Mouse (Mus musculus): ENCODE results near the gene Smg9. TPM values are rescaled to one million over a fixed set of nuclear protein-coding genes. Genes with fewer than 3 reads are reported as not detected.
A peak's percentile ranks its signal among the peaks of the same experiment; 100 is the strongest.

Gene Smg9
- polyA plus RNA-seq, 1 experiment from 2014 or later: 30.2 TPM

- Histone ChIP-seq H3K9me3 (ENCODE audit: control insufficient read depth, low read length) (no peaks in the 10 kb centered on the region), H3K27ac (ENCODE audit: low read depth, low read length) (peak overlapping the region; percentile 99), H3K4me3 (ENCODE audit: low read depth, low read length) (peak overlapping the region; percentile 82), H3K27me3 (replicated peaks; ENCODE audit: control insufficient read depth, insufficient read depth, low read length) (no peaks in the 10 kb centered on the region; the same call in 1 of the 2 replicates), H3K36me3 (ENCODE audit: control insufficient read depth, insufficient read depth, low read length) (peaks cover 3% of the 10 kb centered on the region; the same call in 1 of the 2 replicates), H3K4me2 (peak overlapping the region; percentile 95), H3K9ac (ENCODE audit: low read depth, low read length) (peak overlapping the region; percentile 98), H3K4me1 (replicated peaks; ENCODE audit: control insufficient read depth, insufficient read depth, low read length) (peaks cover 28% of the 10 kb centered on the region)
- 45% methylated on average over 11 of the region's 11 CpGs for WGBS
- no peak for ATAC-seq (replicated peaks; ENCODE audit: low FRiP score)
- no peak for DNase-seq (ENCODE audit: low spot score)
Measured at GRCm38 (mm10) chr7:24372300-24372699, 27.1 kb upstream of the Smg9 start.

- H3K4me1 ChIP-seq (replicated peaks; ENCODE audit: control insufficient read depth, insufficient read depth, low read length): peaks cover 32% of the 10 kb centered on the region
- no peak for ATAC-seq (replicated peaks; ENCODE audit: low FRiP score)
- peaks cover 6% of the 10 kb centered on the region; the same call in 1 of the 2 replicates for H3K36me3 ChIP-seq (ENCODE audit: control insufficient read depth, insufficient read depth, low read length)
- no peaks in the 10 kb centered on the region for H3K9me3 ChIP-seq (ENCODE audit: control insufficient read depth, low read length)
- 45% methylated on average over 4 of the region's 4 CpGs for WGBS
- H3K4me2 ChIP-seq: peak overlapping the region; percentile 95
- DNase-seq (ENCODE audit: low spot score): no peak
- peak overlapping the region; percentile 82 for H3K4me3 ChIP-seq (ENCODE audit: low read depth, low read length)
- no peaks in the 10 kb centered on the region; the same call in 1 of the 2 replicates for H3K27me3 ChIP-seq (replicated peaks; ENCODE audit: control insufficient read depth, insufficient read depth, low read length)
- H3K27ac ChIP-seq (ENCODE audit: low read depth, low read length): peak overlapping the region; percentile 99
- peak overlapping the region; percentile 98 for H3K9ac ChIP-seq (ENCODE audit: low read depth, low read length)
Measured at GRCm38 (mm10) chr7:24372786-24373185, 26.6 kb upstream of the Smg9 start.

- peak overlapping the region; percentile 99 for H3K27ac ChIP-seq (ENCODE audit: low read depth, low read length)
- H3K9ac ChIP-seq (ENCODE audit: low read depth, low read length): peak overlapping the region; percentile 98
- no peak for DNase-seq (ENCODE audit: low spot score)
- H3K36me3 ChIP-seq (ENCODE audit: control insufficient read depth, insufficient read depth, low read length): peaks cover 6% of the 10 kb centered on the region; the same call in 1 of the 2 replicates
- H3K27me3 ChIP-seq (replicated peaks; ENCODE audit: control insufficient read depth, insufficient read depth, low read length): no peaks in the 10 kb centered on the region; the same call in 1 of the 2 replicates
- H3K9me3 ChIP-seq (ENCODE audit: control insufficient read depth, low read length): no peaks in the 10 kb centered on the region
- no peak for ATAC-seq (replicated peaks; ENCODE audit: low FRiP score)
- peak overlapping the region; percentile 82 for H3K4me3 ChIP-seq (ENCODE audit: low read depth, low read length)
- WGBS: 36% methylated on average over 20 of the region's 20 CpGs
- peaks cover 41% of the 10 kb centered on the region for H3K4me1 ChIP-seq (replicated peaks; ENCODE audit: control insufficient read depth, insufficient read depth, low read length)
- peak overlapping the region; percentile 95 for H3K4me2 ChIP-seq
Measured at GRCm38 (mm10) chr7:24373538-24374379, 25.7 kb upstream of the Smg9 start.

GRCm38 (mm10) chr7:24376456-24376855 lies 23.0 kb upstream of the Smg9 start:
- H3K27ac ChIP-seq (ENCODE audit: low read depth, low read length): peak overlapping the region; percentile 96
- peak overlapping the region; percentile 81 for H3K4me2 ChIP-seq
- H3K27me3 ChIP-seq (replicated peaks; ENCODE audit: control insufficient read depth, insufficient read depth, low read length): no peaks in the 10 kb centered on the region; the same call in 1 of the 2 replicates
- peaks cover 56% of the 10 kb centered on the region for H3K4me1 ChIP-seq (replicated peaks; ENCODE audit: control insufficient read depth, insufficient read depth, low read length)
- ATAC-seq (replicated peaks; ENCODE audit: low FRiP score): peak; percentile 1; the same call in 1 of the 2 replicates
- WGBS: 77% methylated on average over 8 of the region's 8 CpGs
- H3K9ac ChIP-seq (ENCODE audit: low read depth, low read length): peak overlapping the region; percentile 44
- no peak for DNase-seq (ENCODE audit: low spot score)
- peaks cover 16% of the 10 kb centered on the region; the same call in 1 of the 2 replicates for H3K36me3 ChIP-seq (ENCODE audit: control insufficient read depth, insufficient read depth, low read length)
- peak overlapping the region; percentile 16 for H3K4me3 ChIP-seq (ENCODE audit: low read depth, low read length)
- H3K9me3 ChIP-seq (ENCODE audit: control insufficient read depth, low read length): no peaks in the 10 kb centered on the region

- Histone ChIP-seq H3K36me3 (ENCODE audit: control insufficient read depth, insufficient read depth, low read length) (peaks cover 24% of the 10 kb centered on the region), H3K4me3 (ENCODE audit: low read depth, low read length) (peak overlapping the region; percentile 48), H3K27me3 (replicated peaks; ENCODE audit: control insufficient read depth, insufficient read depth, low read length) (no peaks in the 10 kb centered on the region; the same call in 1 of the 2 replicates), H3K9ac (ENCODE audit: low read depth, low read length) (peak overlapping the region; percentile 84), H3K4me2 (peak overlapping the region; percentile 81), H3K4me1 (replicated peaks; ENCODE audit: control insufficient read depth, insufficient read depth, low read length) (peaks cover 64% of the 10 kb centered on the region), H3K27ac (ENCODE audit: low read depth, low read length) (peak overlapping the region; percentile 96), H3K9me3 (ENCODE audit: control insufficient read depth, low read length) (no peaks in the 10 kb centered on the region)
- DNase-seq (ENCODE audit: low spot score): peak; percentile 84
- WGBS: 4% methylated on average over 49 of the region's 49 CpGs
- ATAC-seq (replicated peaks; ENCODE audit: low FRiP score): peak; percentile 97
Measured at GRCm38 (mm10) chr7:24377091-24377865, 22.1 kb upstream of the Smg9 start.

- DNase-seq (ENCODE audit: low spot score) (no peak), ATAC-seq (replicated peaks; ENCODE audit: low FRiP score) (no peak)
- no peak overlapping the region; the same call in 1 of the 2 replicates for H3K4me3 ChIP-seq (ENCODE audit: low read depth, low read length)
- H3K36me3 ChIP-seq (ENCODE audit: control insufficient read depth, insufficient read depth, low read length): peaks cover 28% of the 10 kb centered on the region
- H3K4me1 ChIP-seq (replicated peaks; ENCODE audit: control insufficient read depth, insufficient read depth, low read length): peaks cover 62% of the 10 kb centered on the region
- peak overlapping the region; percentile 96 for H3K27ac ChIP-seq (ENCODE audit: low read depth, low read length)
- no peaks in the 10 kb centered on the region; the same call in 1 of the 2 replicates for H3K27me3 ChIP-seq (replicated peaks; ENCODE audit: control insufficient read depth, insufficient read depth, low read length)
- peak overlapping the region; percentile 81 for H3K4me2 ChIP-seq
- H3K9me3 ChIP-seq (ENCODE audit: control insufficient read depth, low read length): no peaks in the 10 kb centered on the region
- H3K9ac ChIP-seq (ENCODE audit: low read depth, low read length): peak overlapping the region; percentile 84
- WGBS: 69% methylated on average over 10 of the region's 10 CpGs
Measured at GRCm38 (mm10) chr7:24378049-24378701, 21.2 kb upstream of the Smg9 start.

- ATAC-seq (replicated peaks; ENCODE audit: low FRiP score) (no peak), DNase-seq (ENCODE audit: low spot score) (no peak)
- no peak overlapping the region for H3K4me3 ChIP-seq (ENCODE audit: low read depth, low read length)
- peak overlapping the region; percentile 74 for H3K27ac ChIP-seq (ENCODE audit: low read depth, low read length)
- peaks cover 66% of the 10 kb centered on the region for H3K4me1 ChIP-seq (replicated peaks; ENCODE audit: control insufficient read depth, insufficient read depth, low read length)
- peak overlapping the region; percentile 12; the same call in 1 of the 2 replicates for H3K4me2 ChIP-seq
- WGBS: 47% methylated on average over 7 of the region's 7 CpGs
- no peaks in the 10 kb centered on the region for H3K9me3 ChIP-seq (ENCODE audit: control insufficient read depth, low read length)
- H3K36me3 ChIP-seq (ENCODE audit: control insufficient read depth, insufficient read depth, low read length): peaks cover 28% of the 10 kb centered on the region
- H3K9ac ChIP-seq (ENCODE audit: low read depth, low read length): peak overlapping the region; percentile 50
- no peaks in the 10 kb centered on the region; the same call in 1 of the 2 replicates for H3K27me3 ChIP-seq (replicated peaks; ENCODE audit: control insufficient read depth, insufficient read depth, low read length)
Measured at GRCm38 (mm10) chr7:24379934-24380333, 19.5 kb upstream of the Smg9 start.

- Histone ChIP-seq H3K9ac (ENCODE audit: low read depth, low read length) (peak overlapping the region; percentile 50), H3K27ac (ENCODE audit: low read depth, low read length) (peak overlapping the region; percentile 74)
- 64% methylated on average over 2 of the region's 2 CpGs for WGBS
Measured at GRCm38 (mm10) chr7:24380370-24380769, 19.0 kb upstream of the Smg9 start.

More at GRCm38 (mm10) chr7:24380370-24380769, 19.0 kb upstream of the Smg9 start:
- Histone ChIP-seq H3K4me3 (ENCODE audit: low read depth, low read length) (no peak overlapping the region), H3K4me1 (replicated peaks; ENCODE audit: control insufficient read depth, insufficient read depth, low read length) (peaks cover 66% of the 10 kb centered on the region), H3K36me3 (ENCODE audit: control insufficient read depth, insufficient read depth, low read length) (peaks cover 28% of the 10 kb centered on the region), H3K9me3 (ENCODE audit: control insufficient read depth, low read length) (no peaks in the 10 kb centered on the region), H3K27me3 (replicated peaks; ENCODE audit: control insufficient read depth, insufficient read depth, low read length) (no peaks in the 10 kb centered on the region; the same call in 1 of the 2 replicates), H3K4me2 (0 out of 2 replicates have a peak overlapping the region, but pooled peaks have one; percentile 12)
- DNase-seq (ENCODE audit: low spot score): no peak
- no peak for ATAC-seq (replicated peaks; ENCODE audit: low FRiP score)
